Comparison of ENCODE assay signal across 14 mouse cellular contexts in the genomic region with DNA sequence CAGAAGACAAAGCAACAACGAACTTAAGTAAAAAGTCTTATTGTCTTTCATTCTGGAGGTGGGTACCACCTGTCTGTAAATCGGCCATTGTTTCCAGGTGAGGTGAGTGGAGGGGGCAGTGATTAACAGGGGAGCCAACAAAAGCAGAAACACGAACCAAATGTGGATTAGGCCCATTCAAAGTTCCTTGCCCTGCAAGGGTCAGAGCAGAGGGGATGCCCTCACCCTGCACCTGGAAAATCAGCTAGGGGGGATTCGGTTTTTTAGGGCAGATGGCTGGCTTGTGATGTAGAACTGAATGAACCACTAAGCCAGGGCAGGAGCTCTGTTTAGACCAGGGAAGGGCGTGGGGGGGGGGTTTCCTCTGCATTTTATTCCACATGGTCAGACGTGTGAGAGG. TPM values are rescaled to one million over a fixed set of nuclear protein-coding genes. Genes with fewer than 3 reads are reported as not detected.
"Had no signal": no experiment of that assay in that cellular context is flagged by ENCODE, and none has a peak within 500 bp of the region (broad histone marks: within the 10 kb centered on the region; RNA-seq: fewer than 3 reads in every experiment).

No protein-coding gene starts in this region.

- H3K9me3 ChIP-seq: limb, embryonic 12.5 days; liver, embryonic 13.5 days; midbrain, embryonic 15.5 days had no signal

- H3K27ac ChIP-seq: kidney, postnatal 0 days; limb, embryonic 12.5 days; liver, embryonic 13.5 days; midbrain, embryonic 15.5 days had no signal

- H3K9ac ChIP-seq: limb, embryonic 12.5 days; liver, embryonic 13.5 days; midbrain, embryonic 15.5 days had no signal

- H3K4me1 ChIP-seq: midbrain, embryonic 15.5 days had no signal

- DNase-seq: kidney, adult 11 months; kidney, adult 9 months; kidney, postnatal 36 days; layer of hippocampus, adult 9-11 months; layer of hippocampus, postnatal 36 days; liver; liver, embryonic 13.5 days; thymus, adult 18-20 months; thymus, postnatal 25 days had no signal

- H3K4me3 ChIP-seq: limb, embryonic 12.5 days; liver, embryonic 13.5 days; midbrain, embryonic 15.5 days had no signal

- H3K4me2 ChIP-seq: limb, embryonic 12.5 days; liver, embryonic 13.5 days; midbrain, embryonic 15.5 days had no signal

- H3K27me3 ChIP-seq: limb, embryonic 12.5 days; liver, embryonic 13.5 days; midbrain, embryonic 15.5 days had no signal

- ATAC-seq: midbrain, embryonic 15.5 days had no signal

- H3K36me3 ChIP-seq: limb, embryonic 12.5 days; liver, embryonic 13.5 days; midbrain, embryonic 15.5 days had no signal

RNA-seq across cellular contexts. Expression of gene Ubash3a, which starts 56.7 kb away (rescaled TPM):
- total RNA-seq: left cerebral cortex, adult 8-10 months; left cerebral cortex, postnatal 25 days had no signal
- polyA plus RNA-seq: midbrain, embryonic 15.5 days had no signal
